Mouse (Mus musculus) MEL (cell line): ENCODE measurements around the gene H2-Ab1. TPM values are rescaled to one million over a fixed set of nuclear protein-coding genes. Genes with fewer than 3 reads are reported as not detected.

Experiments used
- DNase-seq: peaks from one replicate; pipeline ENCODE4 v3.0.0; 2011; ENCODE audit warnings: low read depth, low spot score
- H3K27ac ChIP-seq: 2 replicates; pipeline ENCODE4 v1.5.1; 2012; ENCODE audit warnings: low read depth, mild to moderate bottlenecking, control low read depth, low read length, moderate library complexity; ENCODE audit not compliant: control insufficient read depth
- H3K27me3 ChIP-seq, 2 experiments: fragments of 150-350 bp in 1 of 2; sonication (generic) in 1 of 2; 2 replicates each; pipeline ENCODE4 v1.6.1; 2012; ENCODE audit warnings: low read length in 2 of 2, mild to moderate bottlenecking in 2 of 2, improper control_type of control experiment in 1 of 2, moderate library complexity in 1 of 2; ENCODE audit not compliant: insufficient read depth in 2 of 2, control insufficient read depth in 1 of 2
- H3K36me3 ChIP-seq, 2 experiments: 2 replicates each; pipeline ENCODE4 v1.6.1; 2012 to 2014; ENCODE audit warnings: low read length in 2 of 2, improper control_type of control experiment in 1 of 2, inconsistent platforms in 1 of 2, mild to moderate bottlenecking in 1 of 2; ENCODE audit not compliant: insufficient read depth in 2 of 2, control insufficient read depth in 1 of 2
- H3K4me1 ChIP-seq, 2 experiments: fragments of 150-350 bp in 1 of 2; sonication (generic) in 1 of 2; 2 replicates each; pipeline ENCODE4 v1.6.1; 2012; ENCODE audit warnings: low read length in 2 of 2, improper control_type of control experiment in 1 of 2, mild to moderate bottlenecking in 1 of 2; ENCODE audit not compliant: insufficient read depth in 2 of 2, control insufficient read depth in 1 of 2
- H3K4me3 ChIP-seq, 2 experiments: fragments of 150-350 bp in 1 of 2; sonication (generic) in 1 of 2; 2 replicates each; pipeline ENCODE4 v1.5.1; 2012; ENCODE audit warnings: low read depth in 2 of 2, low read length in 2 of 2, mild to moderate bottlenecking in 2 of 2, moderate library complexity in 2 of 2, control low read depth in 1 of 2, improper control_type of control experiment in 1 of 2; ENCODE audit not compliant: control insufficient read depth in 1 of 2, insufficient read depth in 1 of 2
- H3K79me2 ChIP-seq: 2 replicates; pipeline ENCODE4 v1.6.1; 2012; ENCODE audit warnings: mild to moderate bottlenecking, low read length, moderate library complexity; ENCODE audit not compliant: control insufficient read depth, poor library complexity, insufficient read depth
- H3K9ac ChIP-seq: 2 replicates; pipeline ENCODE4 v1.6.1; 2012; ENCODE audit warnings: low read depth, mild to moderate bottlenecking, control low read depth, low read length, moderate library complexity; ENCODE audit not compliant: control insufficient read depth, poor library complexity, severe bottlenecking
- H3K9me3 ChIP-seq: fragments of 150-350 bp; sonication (generic); replicated peaks from 2 replicates; pipeline ENCODE4 v1.6.1; 2012; ENCODE audit warnings: mild to moderate bottlenecking, low read length, improper control_type of control experiment, moderate library complexity; ENCODE audit not compliant: insufficient read depth
- CHD1 ChIP-seq: IDR thresholded peaks from 2 replicates; pipeline ENCODE4 v1.6.1; 2012; ENCODE audit warnings: low read depth, mild to moderate bottlenecking, inconsistent platforms, low read length, improper control_type of control experiment
- CHD2 ChIP-seq: IDR thresholded peaks from 2 replicates; pipeline ENCODE4 v1.6.1; 2011; ENCODE audit warnings: low read length, improper control_type of control experiment
- E2F4 ChIP-seq: IDR thresholded peaks from 2 replicates; pipeline ENCODE4 v1.6.1; 2011; ENCODE audit warnings: low read depth, low read length, improper control_type of control experiment, borderline replicate concordance
- JUND ChIP-seq: IDR thresholded peaks from 2 replicates; pipeline ENCODE4 v1.6.1; 2011; ENCODE audit warnings: low read depth, mild to moderate bottlenecking, improper control_type of control experiment, low read length
- MAX ChIP-seq: IDR thresholded peaks from 2 replicates; pipeline ENCODE4 v1.6.1; 2011; ENCODE audit warnings: low read length, improper control_type of control experiment
- MEF2A ChIP-seq: IDR thresholded peaks from 2 replicates; pipeline ENCODE4 v1.6.1; 2014; ENCODE audit warnings: low read depth, mild to moderate bottlenecking, inconsistent platforms, low read length, improper control_type of control experiment; ENCODE audit not compliant: poor library complexity, insufficient replicate concordance, severe bottlenecking; ENCODE audit errors: extremely low read depth
- MYC ChIP-seq: IDR thresholded peaks from 2 replicates; pipeline ENCODE4 v1.6.1; 2011; ENCODE audit warnings: low read depth, mild to moderate bottlenecking, low read length, improper control_type of control experiment, moderate library complexity
- POLR2A ChIP-seq, 2 experiments: IDR thresholded peaks; 2 replicates each; pipeline ENCODE4 v1.6.1; 2011 to 2012; ENCODE audit warnings: low read length in 2 of 2, mild to moderate bottlenecking in 2 of 2, control low read depth in 1 of 2, improper control_type of control experiment in 1 of 2, low read depth in 1 of 2, moderate library complexity in 1 of 2; ENCODE audit not compliant: control insufficient read depth in 1 of 2, insufficient read depth in 1 of 2, poor library complexity in 1 of 2
- POLR2AphosphoS5 ChIP-seq: IDR thresholded peaks from 2 replicates; pipeline ENCODE4 v1.6.1; 2012; ENCODE audit warnings: low read depth, borderline replicate concordance, mild to moderate bottlenecking, inconsistent platforms, low read length, moderate library complexity, mixed read lengths
- RCOR1 ChIP-seq: IDR thresholded peaks from 2 replicates; pipeline ENCODE4 v1.6.1; 2012; ENCODE audit warnings: low read depth, mild to moderate bottlenecking, inconsistent platforms, low read length, improper control_type of control experiment
- TAL1 ChIP-seq: IDR thresholded peaks from 2 replicates; pipeline ENCODE4 v1.6.1; 2012; ENCODE audit warnings: mild to moderate bottlenecking, inconsistent platforms, low read length, moderate library complexity, mixed read lengths
- UBTF ChIP-seq: IDR thresholded peaks from 2 replicates; pipeline ENCODE4 v1.6.1; 2012; ENCODE audit warnings: low read depth, mild to moderate bottlenecking, inconsistent platforms, low read length, improper control_type of control experiment, moderate library complexity, borderline replicate concordance; ENCODE audit not compliant: insufficient read depth
- ZMIZ1 ChIP-seq: IDR thresholded peaks from 2 replicates; pipeline ENCODE4 v1.6.1; 2012; ENCODE audit warnings: low read depth, mild to moderate bottlenecking, inconsistent platforms, low read length, improper control_type of control experiment, moderate library complexity
- ZNF384 ChIP-seq: IDR thresholded peaks from 2 replicates; pipeline ENCODE4 v1.6.1; 2012; ENCODE audit warnings: low read depth, mild to moderate bottlenecking, inconsistent platforms, low read length, improper control_type of control experiment
- polyA plus RNA-seq, 2 experiments: library from polyadenylated mRNA; stranded (reverse) in 1 of 2; unstranded in 1 of 2; fragments of >175 nt in 1 of 2; fragments of >200 nt in 1 of 2; gene quantifications; 2 replicates each; pipeline versions ENCODE4 v1.2.1 to v1.2.4; 2012; ENCODE audit warnings: low replicate concordance in 2 of 2, low read depth in 1 of 2; ENCODE audit not compliant: insufficient read length in 2 of 2, insufficient read depth in 1 of 2, missing spikeins in 1 of 2
- total RNA-seq: library from RNA; depleted of rRNA; stranded (reverse); fragments of 300-350 nt; gene quantifications from 2 replicates; pipeline ENCODE4 v1.2.3, GENCODE M21; 2012

H2-Ab1 gene
- total and polyA plus RNA-seq, 3 experiments = not detected

GRCm38 (mm10) chr17:34294249-34294648 is 36.8 kb downstream of the H2-Ab1 start:
- Histone ChIP-seq H3K27me3 (peaks cover 3 to 5% of the 10 kb centered on the region in 2 experiments), H3K4me3 (no peak overlapping the region), H3K79me2 (no peaks in the 10 kb centered on the region), H3K9ac (no peak overlapping the region), H3K27ac (no peak overlapping the region), H3K9me3 (no peaks in the 10 kb centered on the region), H3K4me1 (peaks cover 0 to 6% of the 10 kb centered on the region in 2 experiments; a peak in 2 of 4 replicates), H3K36me3 (no peaks in the 10 kb centered on the region; a peak in 1 of 4 replicates)
- TF ChIP-seq UBTF = no peak
- TF ChIP-seq ZMIZ1 = no peak
- no peak for TF ChIP-seq JUND
- no peak for TF ChIP-seq E2F4
- TF ChIP-seq MEF2A = no peak
- no peak for TF ChIP-seq POLR2AphosphoS5
- DNase-seq = no peak

DNA sequence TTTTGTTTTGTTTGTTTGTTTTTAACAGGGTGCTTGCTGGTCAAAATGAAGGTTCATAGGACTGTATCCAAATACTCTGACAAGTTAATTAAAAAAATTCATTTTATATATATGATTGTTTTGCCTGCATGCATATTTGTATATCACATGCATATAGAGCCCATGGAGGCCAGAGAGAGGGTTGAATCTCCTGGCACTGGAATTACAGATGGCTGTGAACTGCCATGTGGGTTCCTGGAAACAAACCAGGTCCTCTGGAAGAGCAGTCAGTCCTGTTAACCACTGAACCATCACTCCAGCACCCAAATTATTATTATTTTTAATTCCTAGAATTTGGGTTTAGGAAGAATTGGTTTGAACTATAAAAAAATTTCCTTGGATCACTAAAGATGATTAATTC is 37.8 kb downstream of the H2-Ab1 start:
- H3K4me3 ChIP-seq = no peak overlapping the region
- H3K9me3 ChIP-seq = no peaks in the 10 kb centered on the region
- H3K9ac ChIP-seq = no peak overlapping the region
- no peak overlapping the region for H3K27ac ChIP-seq
- no peak for DNase-seq
- H3K79me2 ChIP-seq = no peaks in the 10 kb centered on the region
- H3K27me3 ChIP-seq = peaks cover 3 to 5% of the 10 kb centered on the region in 2 experiments
- TF ChIP-seq MYC (no peak), TAL1 (no peak), RCOR1 (no peak), ZMIZ1 (no peak), MAX (no peak), POLR2A (IDR thresholded peaks at IDR 0.05; ENCODE audit: control insufficient read depth in 1 of 2, insufficient read depth in 1 of 2, low read depth in 1 of 2, low read length in 2 of 2, poor library complexity in 1 of 2) (no peak)
- TF ChIP-seq, all 39 proteins: peak for 0
- H3K4me1 ChIP-seq = peaks cover 0 to 6% of the 10 kb centered on the region in 2 experiments; a peak in 2 of 4 replicates
- no peaks in the 10 kb centered on the region; a peak in 1 of 4 replicates for H3K36me3 ChIP-seq

DNA sequence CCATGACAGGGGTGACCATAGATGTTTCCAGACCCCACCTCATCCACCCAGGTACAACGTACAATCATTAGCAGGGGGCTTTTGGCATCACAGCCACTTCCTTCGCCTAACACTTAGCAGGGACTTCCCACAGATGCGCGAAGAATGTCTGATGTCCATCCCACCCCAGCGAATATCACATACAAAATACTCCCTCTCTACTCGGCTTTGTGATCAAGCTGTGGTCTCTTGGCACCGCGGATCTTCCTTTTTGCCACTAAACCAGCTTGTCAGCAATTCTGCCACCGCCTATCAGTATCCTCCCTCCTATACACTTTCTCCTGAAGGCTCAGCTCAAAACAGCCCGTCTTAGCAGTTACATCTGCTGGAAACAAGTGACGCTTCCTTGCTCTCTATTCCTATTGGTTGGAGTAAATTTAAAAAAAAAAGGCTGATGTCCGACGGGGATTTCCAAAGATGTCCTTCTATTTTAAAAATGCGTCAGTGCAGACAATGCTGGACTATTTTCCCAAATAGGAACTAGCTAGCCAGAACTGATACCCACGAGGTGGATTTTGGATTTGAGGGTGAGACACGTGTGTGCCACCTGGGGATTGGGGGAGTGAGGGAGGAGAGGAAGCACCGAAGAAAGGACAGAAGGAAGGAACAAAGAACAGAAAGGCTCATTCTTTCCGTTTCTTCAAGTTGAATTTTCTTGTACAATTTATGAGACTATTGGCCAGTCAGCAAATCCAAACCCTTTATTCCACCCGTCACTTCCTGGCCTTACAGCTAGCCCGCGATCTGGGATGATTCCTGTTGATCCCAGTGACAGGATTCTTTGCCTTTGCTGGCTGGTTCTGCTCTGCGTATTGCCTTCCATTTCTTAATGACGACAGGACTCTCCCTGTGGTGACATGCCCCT is 38.7 kb downstream of the H2-Ab1 start:
- Histone ChIP-seq H3K4me3 (no peak overlapping the region), H3K9me3 (no peaks in the 10 kb centered on the region), H3K36me3 (no peaks in the 10 kb centered on the region; a peak in 1 of 4 replicates), H3K79me2 (no peaks in the 10 kb centered on the region), H3K27me3 (peaks cover 3 to 5% of the 10 kb centered on the region in 2 experiments), H3K9ac (no peak overlapping the region), H3K4me1 (peaks cover 0 to 6% of the 10 kb centered on the region in 2 experiments; a peak in 2 of 4 replicates), H3K27ac (no peak overlapping the region)
- TF ChIP-seq ZNF384 (peak; percentile 90), CHD2 (peak; percentile 91), CHD1 (no peak)
- peak; percentile 57 for DNase-seq
